Mouse (Mus musculus) spleen, adult 2 months (tissue): ENCODE measurements around the gene Pxk.

ENCODE experiments used
- CTCF ChIP-seq: fragments of 200-500 bp; IDR thresholded peaks from 2 replicates; pipeline ENCODE4 v1.5.1; 2011; ENCODE audit warnings: mild to moderate bottlenecking, inconsistent platforms; ENCODE audit not compliant: insufficient read depth, insufficient read length, insufficient replicate concordance; ENCODE audit errors: extremely low read depth
- POLR2A ChIP-seq: fragments of 200-500 bp; IDR thresholded peaks from 2 replicates; pipeline ENCODE4 v1.6.1; 2011; ENCODE audit warnings: low read depth, low read length, inconsistent platforms

GRCm38 (mm10) chr14:8094931-8095561 lies 3.0 kb upstream of the Pxk start:
- TF ChIP-seq CTCF (no peak), POLR2A (no peak)
